Mouse (Mus musculus) G1E (cell line): ENCODE measurements around the gene Klhdc3. TPM values are rescaled to one million over a fixed set of nuclear protein-coding genes. Genes with fewer than 3 reads are reported as not detected.
A peak's percentile ranks its signal among the peaks of the same experiment; 100 is the strongest.

Source experiments
- ATAC-seq: 2 replicates; pipeline ENCODE4 v1.8.0; 2016; ENCODE audit warnings: mild to moderate bottlenecking; ENCODE audit not compliant: insufficient number of reproducible peaks, poor library complexity, low FRiP score, severe bottlenecking; ENCODE audit errors: extremely low read depth
- DNase-seq: peaks from one replicate; pipeline ENCODE4 v3.0.0; 2012; ENCODE audit warnings: low spot score
- H3K27me3 ChIP-seq: 2 replicates; pipeline ENCODE4 v1.6.1; 2012; ENCODE audit warnings: mild to moderate bottlenecking, low read length, inconsistent platforms; ENCODE audit not compliant: insufficient read depth
- H3K36me3 ChIP-seq: replicated peaks from 2 replicates; pipeline ENCODE3; 2012; ENCODE audit warnings: mild to moderate bottlenecking, inconsistent platforms
- H3K4me1 ChIP-seq: 2 replicates; pipeline ENCODE4 v1.6.1; 2012; ENCODE audit warnings: low read depth, low read length, inconsistent platforms, mixed read lengths; ENCODE audit not compliant: insufficient read depth
- H3K4me3 ChIP-seq: 2 replicates; pipeline ENCODE4 v1.5.1; 2012; ENCODE audit warnings: low read depth, mild to moderate bottlenecking, inconsistent platforms, low read length, moderate library complexity, mixed read lengths
- H3K9me3 ChIP-seq: replicated peaks from 2 replicates; pipeline ENCODE4 v1.6.1; 2012; ENCODE audit warnings: inconsistent platforms
- CTCF ChIP-seq: IDR thresholded peaks from 2 replicates; pipeline ENCODE4 v1.5.1; 2012; ENCODE audit warnings: low read depth, low read length, inconsistent platforms, mixed read lengths
- GATA1 ChIP-seq: IDR thresholded peaks from 2 replicates; pipeline ENCODE4 v1.6.1; 2012; ENCODE audit warnings: borderline replicate concordance, low read length, inconsistent platforms, mixed read lengths
- GATA2 ChIP-seq: IDR thresholded peaks from 2 replicates; pipeline ENCODE4 v1.6.1; 2012; ENCODE audit warnings: low read depth, low read length, inconsistent platforms, borderline replicate concordance
- POLR2AphosphoS5 ChIP-seq: IDR thresholded peaks from 2 replicates; pipeline ENCODE4 v1.6.1; 2012; ENCODE audit warnings: low read depth, low read length, inconsistent platforms; ENCODE audit not compliant: insufficient replicate concordance
- TAL1 ChIP-seq: conservative IDR thresholded peaks from 2 replicates; pipeline ENCODE4 v1.6.1; 2012; ENCODE audit warnings: low read depth, low read length, inconsistent platforms, mixed read lengths
- polyA plus RNA-seq: library from polyadenylated mRNA; stranded (reverse); fragments of >175 nt; gene quantifications from 2 replicates; pipeline ENCODE4 v1.2.3, GENCODE M21; 2012
- total RNA-seq, 2 experiments: library from RNA; stranded (forward) in 1 of 2; stranded (reverse) in 1 of 2; fragments of 200-1000 nt in 1 of 2; fragments of >200 nt in 1 of 2; fragmentation: Nextera tagmentation in 1 of 2; gene quantifications; 2 replicates each; pipeline ENCODE4 v1.2.3; 2014 to 2017

Gene Klhdc3
- total and polyA plus RNA-seq, 3 experiments = 26.0 to 221 (median 70.1) TPM

DNA sequence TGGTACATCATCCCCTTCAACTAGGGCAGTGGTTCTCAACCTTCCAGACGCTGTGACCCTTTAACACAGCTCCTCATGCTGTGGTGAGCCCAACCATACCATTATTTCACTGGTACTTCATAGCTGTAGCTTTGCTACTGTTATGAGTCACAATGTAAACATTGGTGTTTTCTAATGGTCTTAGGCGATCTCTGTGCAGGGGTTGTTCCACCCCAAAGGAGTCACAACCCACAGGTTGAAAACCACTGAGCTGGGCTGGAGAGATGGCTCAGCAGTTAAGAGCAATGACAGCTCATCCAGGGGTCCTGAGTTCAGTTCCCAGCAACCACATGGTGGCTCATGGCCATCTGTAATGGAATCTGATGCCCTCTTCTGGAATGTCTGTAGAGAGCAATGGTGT is 10.7 kb upstream of the Klhdc3 start:
- DNase-seq = no peak
- no peak for TF ChIP-seq GATA1
- TF ChIP-seq POLR2AphosphoS5 = no peak
- no peak for TF ChIP-seq GATA2
- TF ChIP-seq CTCF = no peak
- no peak for TF ChIP-seq TAL1
- H3K27me3 ChIP-seq = no peaks in the 10 kb centered on the region
- peaks cover 87% of the 10 kb centered on the region for H3K36me3 ChIP-seq
- ATAC-seq = no peak
- H3K9me3 ChIP-seq = no peaks in the 10 kb centered on the region
- peaks cover 5% of the 10 kb centered on the region; the same call in 1 of the 2 replicates for H3K4me1 ChIP-seq
- H3K4me3 ChIP-seq = no peak overlapping the region

DNA sequence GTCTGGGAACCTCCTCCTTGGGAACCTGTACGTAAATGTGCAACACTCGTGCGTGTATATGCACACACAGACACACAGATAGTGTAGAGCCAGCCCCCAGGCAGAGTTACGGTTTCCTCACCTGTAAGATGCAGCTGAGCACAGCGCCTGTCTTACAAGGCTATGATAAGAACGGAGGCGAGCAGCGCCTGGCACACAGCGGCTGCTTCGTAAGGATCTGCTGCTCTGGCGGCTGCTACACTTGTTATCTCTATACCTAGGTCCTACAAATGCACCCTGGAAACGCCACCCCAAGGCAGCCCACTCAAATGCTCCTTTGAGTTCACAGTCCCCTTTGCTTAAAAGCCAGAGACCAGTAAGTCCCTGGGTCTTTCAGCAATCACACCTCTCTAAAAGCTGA is 10.0 kb upstream of the Klhdc3 start:
- no peak overlapping the region for H3K4me3 ChIP-seq
- H3K36me3 ChIP-seq = peaks cover 87% of the 10 kb centered on the region
- no peak for ATAC-seq
- TF ChIP-seq GATA1 = no peak
- peaks cover 5% of the 10 kb centered on the region; the same call in 1 of the 2 replicates for H3K4me1 ChIP-seq
- DNase-seq = no peak
- no peaks in the 10 kb centered on the region for H3K9me3 ChIP-seq
- H3K27me3 ChIP-seq = no peaks in the 10 kb centered on the region

GRCm38 (mm10) chr17:46685913-46686312 is 5.2 kb upstream of the Klhdc3 start:
- no peak for ATAC-seq
- Histone ChIP-seq H3K4me1 (peaks cover 26% of the 10 kb centered on the region), H3K9me3 (no peaks in the 10 kb centered on the region), H3K27me3 (no peaks in the 10 kb centered on the region), H3K36me3 (peaks cover 91% of the 10 kb centered on the region), H3K4me3 (no peak overlapping the region)
- TF ChIP-seq CTCF (no peak), TAL1 (no peak), POLR2AphosphoS5 (no peak), GATA2 (no peak), GATA1 (no peak)
- DNase-seq = no peak

GRCm38 (mm10) chr17:46682654-46683389 is 2.1 kb upstream of the Klhdc3 start:
- Histone ChIP-seq H3K9me3 (no peaks in the 10 kb centered on the region), H3K27me3 (no peaks in the 10 kb centered on the region), H3K4me3 (no peak overlapping the region), H3K36me3 (peaks cover 76% of the 10 kb centered on the region), H3K4me1 (peaks cover 49% of the 10 kb centered on the region)
- TF ChIP-seq GATA2 (no peak), TAL1 (no peak), GATA1 (no peak), CTCF (no peak), POLR2AphosphoS5 (no peak)
- DNase-seq (no peak), ATAC-seq (no peak)

DNA sequence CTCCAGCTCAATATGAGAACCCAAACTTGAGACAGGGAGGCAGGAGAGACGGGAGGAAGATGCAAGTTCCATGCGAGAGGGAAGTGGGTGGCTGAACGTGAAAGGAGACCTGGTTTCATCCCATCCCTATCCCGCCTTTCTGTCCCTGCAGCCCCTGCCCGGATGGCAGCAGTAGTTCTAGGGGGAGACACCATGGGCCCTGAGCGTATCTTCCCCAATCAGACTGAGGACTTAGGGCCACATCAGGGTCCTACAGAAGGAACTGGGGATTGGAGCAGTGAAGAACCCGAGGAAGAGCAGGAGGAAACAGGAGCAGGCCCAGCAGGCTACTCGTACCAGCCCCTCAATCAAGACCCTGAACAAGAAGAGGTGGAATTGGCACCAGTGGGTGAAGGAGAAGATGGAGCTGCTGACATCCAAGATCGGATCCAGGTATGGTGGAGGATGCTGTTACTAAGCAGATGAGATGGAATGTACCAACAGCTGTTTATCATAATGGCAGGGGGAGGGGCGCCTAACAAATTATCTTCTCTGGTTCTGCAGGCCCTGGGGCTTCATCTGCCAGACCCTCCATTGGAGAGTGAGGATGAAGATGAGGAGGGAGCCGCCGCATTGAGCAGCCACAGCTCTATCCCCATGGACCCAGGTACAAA is 878 bp upstream of the Klhdc3 start:
- ATAC-seq (no peak), DNase-seq (no peak)
- H3K36me3 ChIP-seq = peaks cover 76% of the 10 kb centered on the region
- TF ChIP-seq TAL1 = no peak
- TF ChIP-seq POLR2AphosphoS5 = no peak
- no peak for TF ChIP-seq GATA1
- TF ChIP-seq CTCF = no peak
- TF ChIP-seq GATA2 = no peak
- no peaks in the 10 kb centered on the region for H3K9me3 ChIP-seq
- H3K27me3 ChIP-seq = no peaks in the 10 kb centered on the region
- peak overlapping the region; percentile 87 for H3K4me3 ChIP-seq
- H3K4me1 ChIP-seq = peaks cover 50% of the 10 kb centered on the region

- Histone ChIP-seq H3K4me3 (peak overlapping the region; percentile 87), H3K27me3 (no peaks in the 10 kb centered on the region), H3K9me3 (no peaks in the 10 kb centered on the region), H3K4me1 (peaks cover 57% of the 10 kb centered on the region), H3K36me3 (peaks cover 76% of the 10 kb centered on the region)
- ATAC-seq (no peak), DNase-seq (peak; percentile 53)
- no peak for TF ChIP-seq GATA2
- no peak; the same call in 1 of the 2 replicates for TF ChIP-seq CTCF
- no peak for TF ChIP-seq GATA1
- TF ChIP-seq TAL1 = no peak
- TF ChIP-seq POLR2AphosphoS5 = no peak
Measured at GRCm38 (mm10) chr17:46679843-46680759, 613 bp downstream of the Klhdc3 start.
